Mouse (Mus musculus): ENCODE measurements around the gene Acyp1. TPM values are rescaled to one million over a fixed set of nuclear protein-coding genes. Genes with fewer than 3 reads are reported as not detected.

Gene Acyp1
- polyA plus RNA-seq, 1 experiment from 2014 or later: 33.6 TPM

- ATAC-seq (ENCODE audit: low FRiP score, low TSS enrichment) (no peak), DNase-seq (ENCODE audit: low spot score) (no peak)
- no peak overlapping the region for H3K4me3 ChIP-seq (ENCODE audit: low read depth, low read length)
- no peaks in the 10 kb centered on the region for H3K27me3 ChIP-seq (ENCODE audit: control insufficient read depth, insufficient read depth, low read length)
- 66% methylated on average over 5 of the region's 5 CpGs for WGBS
- no peak overlapping the region for H3K27ac ChIP-seq (replicated peaks)
- no peak for TF ChIP-seq CTCF (IDR thresholded peaks at IDR 0.05; ENCODE audit: low read depth)
- no peak for TF ChIP-seq EP300 (optimal IDR thresholded peaks at IDR 0.05)
- no peaks in the 10 kb centered on the region for H3K36me3 ChIP-seq (ENCODE audit: control insufficient read depth, insufficient read depth, low read length)
- H3K9ac ChIP-seq (ENCODE audit: low read length): no peak overlapping the region
- H3K4me1 ChIP-seq (replicated peaks; ENCODE audit: control insufficient read depth, insufficient read depth): no peaks in the 10 kb centered on the region
- no peak overlapping the region for H3K4me2 ChIP-seq (replicated peaks; ENCODE audit: low read depth)
- H3K9me3 ChIP-seq (ENCODE audit: control insufficient read depth, low read length): no peaks in the 10 kb centered on the region
Measured at GRCm38 (mm10) chr12:85263190-85263589, 25.0 kb downstream of the Acyp1 start.

- no peak for TF ChIP-seq EP300 (optimal IDR thresholded peaks at IDR 0.05)
- TF ChIP-seq CTCF (IDR thresholded peaks at IDR 0.05; ENCODE audit: low read depth): no peak
- DNase-seq (ENCODE audit: low spot score) (no peak), ATAC-seq (ENCODE audit: low FRiP score, low TSS enrichment) (peak; percentile 54; the same call in 1 of the 2 replicates)
- H3K9me3 ChIP-seq (ENCODE audit: control insufficient read depth, low read length): no peaks in the 10 kb centered on the region
- H3K27ac ChIP-seq (replicated peaks): 0 out of 2 replicates have a peak overlapping the region, but pooled peaks have one; percentile 2
- H3K27me3 ChIP-seq (ENCODE audit: control insufficient read depth, insufficient read depth, low read length): no peaks in the 10 kb centered on the region
- H3K4me3 ChIP-seq (ENCODE audit: low read depth, low read length): no peak overlapping the region
- H3K9ac ChIP-seq (ENCODE audit: low read length): no peak overlapping the region
- no peak overlapping the region for H3K4me2 ChIP-seq (replicated peaks; ENCODE audit: low read depth)
- no peaks in the 10 kb centered on the region for H3K36me3 ChIP-seq (ENCODE audit: control insufficient read depth, insufficient read depth, low read length)
- H3K4me1 ChIP-seq (replicated peaks; ENCODE audit: control insufficient read depth, insufficient read depth): no peaks in the 10 kb centered on the region
- WGBS: 29% methylated on average over 10 of the region's 10 CpGs
Measured at GRCm38 (mm10) chr12:85262489-85262888, 25.7 kb downstream of the Acyp1 start.

GRCm38 (mm10) chr12:85257008-85257639, 31.1 kb downstream of the Acyp1 start:
- Histone ChIP-seq H3K4me2 (replicated peaks; ENCODE audit: low read depth) (no peak overlapping the region), H3K27ac (replicated peaks) (no peak overlapping the region), H3K27me3 (ENCODE audit: control insufficient read depth, insufficient read depth, low read length) (no peaks in the 10 kb centered on the region), H3K36me3 (ENCODE audit: control insufficient read depth, insufficient read depth, low read length) (no peaks in the 10 kb centered on the region), H3K9ac (ENCODE audit: low read length) (no peak overlapping the region), H3K4me3 (ENCODE audit: low read depth, low read length) (no peak overlapping the region), H3K9me3 (ENCODE audit: control insufficient read depth, low read length) (no peaks in the 10 kb centered on the region), H3K4me1 (replicated peaks; ENCODE audit: control insufficient read depth, insufficient read depth) (no peaks in the 10 kb centered on the region)
- no peak for TF ChIP-seq EP300 (optimal IDR thresholded peaks at IDR 0.05)
- TF ChIP-seq CTCF (IDR thresholded peaks at IDR 0.05; ENCODE audit: low read depth): no peak
- ATAC-seq (ENCODE audit: low FRiP score, low TSS enrichment) (peak; percentile 67), DNase-seq (ENCODE audit: low spot score) (no peak)
- 78% methylated on average over 7 of the region's 7 CpGs for WGBS

- no peaks in the 10 kb centered on the region for H3K4me1 ChIP-seq (replicated peaks; ENCODE audit: control insufficient read depth, insufficient read depth)
- 59% methylated on average over 7 of the region's 7 CpGs for WGBS
- no peaks in the 10 kb centered on the region for H3K36me3 ChIP-seq (ENCODE audit: control insufficient read depth, insufficient read depth, low read length)
- no peak overlapping the region for H3K4me2 ChIP-seq (replicated peaks; ENCODE audit: low read depth)
- H3K27me3 ChIP-seq (ENCODE audit: control insufficient read depth, insufficient read depth, low read length): no peaks in the 10 kb centered on the region
- H3K4me3 ChIP-seq (ENCODE audit: low read depth, low read length): no peak overlapping the region
- H3K9ac ChIP-seq (ENCODE audit: low read length): no peak overlapping the region
- DNase-seq (ENCODE audit: low spot score): no peak
- no peaks in the 10 kb centered on the region for H3K9me3 ChIP-seq (ENCODE audit: control insufficient read depth, low read length)
- ATAC-seq (ENCODE audit: low FRiP score, low TSS enrichment): no peak
- TF ChIP-seq CTCF (IDR thresholded peaks at IDR 0.05; ENCODE audit: low read depth) (no peak), EP300 (optimal IDR thresholded peaks at IDR 0.05) (no peak)
- H3K27ac ChIP-seq (replicated peaks): no peak overlapping the region
Measured at GRCm38 (mm10) chr12:85256074-85256751, 32.0 kb downstream of the Acyp1 start.

GRCm38 (mm10) chr12:85252083-85252482, 36.2 kb downstream of the Acyp1 start:
- DNase-seq (ENCODE audit: low spot score): no peak
- no peaks in the 10 kb centered on the region for H3K4me1 ChIP-seq (replicated peaks; ENCODE audit: control insufficient read depth, insufficient read depth)
- no peak for TF ChIP-seq EP300 (optimal IDR thresholded peaks at IDR 0.05)
- no peak for TF ChIP-seq CTCF (IDR thresholded peaks at IDR 0.05; ENCODE audit: low read depth)
- H3K27me3 ChIP-seq (ENCODE audit: control insufficient read depth, insufficient read depth, low read length): no peaks in the 10 kb centered on the region
- H3K4me3 ChIP-seq (ENCODE audit: low read depth, low read length): no peak overlapping the region
- no peak overlapping the region for H3K4me2 ChIP-seq (replicated peaks; ENCODE audit: low read depth)
- no peak overlapping the region for H3K9ac ChIP-seq (ENCODE audit: low read length)
- no peak for ATAC-seq (ENCODE audit: low FRiP score, low TSS enrichment)
- 79% methylated on average over 3 of the region's 3 CpGs for WGBS
- no peaks in the 10 kb centered on the region for H3K36me3 ChIP-seq (ENCODE audit: control insufficient read depth, insufficient read depth, low read length)
- no peaks in the 10 kb centered on the region for H3K9me3 ChIP-seq (ENCODE audit: control insufficient read depth, low read length)
- no peak overlapping the region for H3K27ac ChIP-seq (replicated peaks)

GRCm38 (mm10) chr12:85237553-85237952, 50.7 kb downstream of the Acyp1 start:
- Histone ChIP-seq H3K4me3 (ENCODE audit: low read depth, low read length) (no peak overlapping the region), H3K27me3 (ENCODE audit: control insufficient read depth, insufficient read depth, low read length) (no peaks in the 10 kb centered on the region), H3K36me3 (ENCODE audit: control insufficient read depth, insufficient read depth, low read length) (no peaks in the 10 kb centered on the region), H3K4me1 (replicated peaks; ENCODE audit: control insufficient read depth, insufficient read depth) (no peaks in the 10 kb centered on the region), H3K9ac (ENCODE audit: low read length) (no peak overlapping the region), H3K9me3 (ENCODE audit: control insufficient read depth, low read length) (no peaks in the 10 kb centered on the region), H3K27ac (replicated peaks) (no peak overlapping the region), H3K4me2 (replicated peaks; ENCODE audit: low read depth) (no peak overlapping the region)
- no peak for DNase-seq (ENCODE audit: low spot score)
- 94% methylated on average over 5 of the region's 5 CpGs for WGBS
- no peak for ATAC-seq (ENCODE audit: low FRiP score, low TSS enrichment)
- TF ChIP-seq EP300 (optimal IDR thresholded peaks at IDR 0.05): no peak
- no peak for TF ChIP-seq CTCF (IDR thresholded peaks at IDR 0.05; ENCODE audit: low read depth)

Measured in stomach, postnatal 0 days (tissue).